Mouse (Mus musculus): Measurements from ENCODE around the gene Gmppa. TPM values are rescaled to one million over a fixed set of nuclear protein-coding genes. Genes with fewer than 3 reads are reported as not detected.

The Gmppa gene
- total RNA-seq (2021), result 10 to 100 TPM; 32.0 to 37.2 TPM
- long read RNA-seq, experiment 1, partial matches to known transcripts, result 5 of 12 reads
- long read RNA-seq, experiment 1, other reads (novel, unspliced or antisense), result 3 of 12 reads
- long read RNA-seq, experiment 2, partial matches to known transcripts, result 0 of 3 reads
- long read RNA-seq, experiment 2, other reads (novel, unspliced or antisense), result 2 of 3 reads

DNA sequence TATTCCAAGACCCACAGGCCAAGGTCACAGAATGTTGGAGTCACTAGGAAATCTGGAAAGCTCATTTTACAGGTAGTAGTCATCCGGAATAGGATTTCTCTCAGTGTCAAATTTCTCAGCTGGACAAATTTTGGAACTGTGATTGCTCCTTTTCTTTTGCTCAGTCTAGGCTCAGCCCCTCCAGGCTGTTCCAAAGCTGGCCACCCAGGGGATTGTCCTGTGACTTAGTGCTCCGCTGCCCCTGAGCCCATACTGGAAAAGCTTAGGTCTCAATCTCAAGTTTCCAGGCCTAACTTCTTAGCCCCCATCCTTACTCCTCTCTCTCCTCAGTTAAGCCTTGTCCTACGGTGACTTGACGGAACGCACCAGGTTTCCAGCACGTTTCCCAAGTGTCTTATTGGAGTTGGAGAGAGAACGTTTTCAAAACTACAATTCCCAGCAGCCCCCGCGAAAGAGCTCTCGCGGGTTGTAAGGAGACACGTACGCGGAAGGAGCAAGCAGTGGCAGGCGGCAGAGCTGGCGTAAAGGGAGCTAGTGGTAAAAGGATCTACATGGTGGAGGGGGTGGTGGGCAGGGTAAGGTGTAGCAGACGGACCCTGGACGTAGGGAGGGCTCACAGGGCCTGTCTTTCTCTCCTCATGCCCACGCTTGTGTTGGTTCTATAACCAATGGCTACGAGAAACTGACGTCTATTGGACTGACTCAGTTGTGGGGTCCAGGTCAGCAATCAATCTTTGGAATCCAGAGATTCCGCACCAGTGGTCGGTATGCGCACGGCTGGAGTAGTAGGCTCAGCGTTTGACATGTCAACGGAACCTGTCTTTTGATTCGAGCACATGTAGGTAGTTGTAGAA lies at the start of gene Gmppa:
Gene Gmppa (plus strand): TSS at position 456 of the 854 bp plus-strand sequence.
- DNase-seq, result peak; percentile 82

DNA sequence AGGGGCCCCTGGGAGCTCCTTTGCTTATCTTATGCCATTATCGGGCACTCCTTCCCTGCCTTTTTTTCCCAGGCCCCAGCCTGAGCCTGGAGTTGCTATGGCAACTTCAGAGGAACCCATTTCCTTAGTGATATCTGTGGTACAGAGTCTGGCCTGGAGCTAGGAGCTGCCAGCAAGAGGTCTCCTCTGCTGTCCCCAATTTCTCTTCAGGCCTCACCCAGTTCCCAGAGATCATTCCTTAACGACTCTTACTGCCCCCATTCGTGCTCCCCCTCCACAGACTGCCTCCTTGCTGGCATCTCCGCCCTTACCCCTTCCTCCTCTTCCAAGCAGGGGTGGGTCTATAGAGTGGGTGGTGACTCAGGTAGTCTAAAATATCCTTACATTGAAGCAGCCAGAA lies 49.6 kb upstream of the Gmppa start:
- no peak for DNase-seq

DNA sequence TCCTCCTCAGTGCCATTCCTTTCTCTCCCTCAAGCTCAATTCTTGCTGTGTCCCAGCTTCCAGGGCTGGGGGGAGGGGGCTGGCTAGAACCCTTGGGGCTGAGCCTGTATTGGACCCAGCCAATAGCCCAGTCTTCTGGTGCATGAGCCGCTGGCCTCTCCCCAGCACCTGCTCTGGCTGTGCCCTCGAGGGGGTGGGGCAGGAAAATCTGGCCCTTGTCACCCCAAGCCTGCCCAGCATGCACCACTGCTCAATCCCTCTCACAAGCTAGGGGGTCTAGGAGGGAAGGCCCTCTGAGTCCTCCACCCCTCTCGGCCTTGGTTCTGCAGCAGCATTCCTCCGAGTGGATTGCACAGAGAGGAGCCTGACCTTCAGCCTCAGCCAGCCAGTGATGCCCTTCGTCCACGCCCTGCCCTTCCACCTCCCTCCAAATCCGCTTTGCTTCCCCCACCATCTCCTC lies 48.2 kb upstream of the Gmppa start:
- peak; percentile 68 for DNase-seq

DNA sequence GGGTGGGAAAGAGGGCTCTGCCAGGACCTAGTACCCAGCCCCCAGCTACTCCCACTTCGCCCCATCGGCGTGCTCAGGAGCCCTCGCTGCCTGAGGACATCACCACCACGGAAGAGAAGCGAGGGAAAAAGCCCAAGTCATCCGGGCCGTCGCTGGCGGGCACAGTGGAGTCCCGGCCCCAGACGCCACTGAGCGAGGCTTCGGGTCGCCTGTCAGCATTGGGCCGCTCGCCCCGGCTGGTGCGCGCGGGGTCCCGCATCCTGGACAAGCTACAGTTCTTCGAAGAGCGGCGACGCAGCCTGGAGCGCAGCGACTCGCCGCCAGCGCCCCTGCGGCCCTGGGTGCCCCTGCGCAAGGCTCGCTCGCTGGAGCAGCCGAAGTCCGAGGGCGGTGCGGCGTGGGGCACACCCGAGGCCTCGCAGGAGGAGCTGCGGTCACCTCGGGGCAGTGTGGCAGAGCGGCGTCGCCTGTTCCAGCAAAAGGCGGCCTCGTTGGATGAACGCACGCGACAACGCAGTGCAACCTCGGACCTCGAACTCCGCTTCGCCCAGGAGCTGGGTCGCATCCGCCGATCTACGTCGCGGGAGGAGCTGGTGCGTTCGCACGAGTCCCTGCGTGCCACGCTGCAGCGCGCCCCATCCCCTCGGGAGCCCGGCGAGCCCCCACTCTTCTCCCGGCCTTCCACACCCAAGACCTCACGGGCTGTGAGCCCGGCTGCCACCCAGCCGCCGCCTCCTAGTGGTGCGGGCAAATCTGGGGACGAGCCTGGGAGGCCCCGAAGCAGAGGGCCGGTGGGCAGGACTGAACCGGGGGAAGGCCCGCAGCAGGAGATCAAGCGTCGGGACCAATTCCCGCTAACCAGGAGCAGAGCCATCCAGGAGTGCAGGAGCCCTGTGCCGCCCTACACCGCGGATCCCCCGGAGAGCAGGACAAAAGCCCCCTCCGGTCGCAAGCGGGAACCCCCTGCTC lies 47.5 kb upstream of the Gmppa start:
- DNase-seq, result no peak

DNA sequence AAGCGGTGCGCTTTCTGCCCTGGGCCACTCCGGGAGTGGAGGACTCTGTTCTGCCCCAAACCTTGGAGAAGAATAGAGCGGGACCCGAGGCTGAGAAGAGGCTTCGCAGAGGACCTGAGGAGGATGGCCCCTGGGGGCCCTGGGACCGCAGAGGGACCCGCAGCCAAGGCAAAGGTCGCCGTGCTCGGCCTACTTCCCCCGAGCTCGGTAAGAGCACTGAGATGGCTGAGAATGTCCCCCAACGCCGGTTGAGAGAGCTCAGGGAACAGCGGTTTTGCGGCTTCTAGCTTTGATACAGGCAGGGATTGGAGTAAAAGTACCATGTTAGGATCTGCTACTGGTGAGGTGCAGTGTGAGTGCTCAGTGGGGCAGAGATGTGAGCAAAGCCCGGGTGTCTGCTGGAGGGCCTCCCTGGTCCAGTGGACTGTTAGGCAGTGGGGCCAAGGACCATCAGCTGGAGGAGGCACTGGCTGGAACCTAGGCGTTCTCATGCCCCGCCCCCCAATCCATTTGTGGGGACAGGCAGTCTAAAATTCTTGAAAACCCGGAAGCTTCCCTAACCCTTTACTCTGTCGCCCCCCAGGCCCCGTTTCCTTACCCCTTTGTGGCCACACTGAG lies 46.7 kb upstream of the Gmppa start:
- DNase-seq, result no peak

DNA sequence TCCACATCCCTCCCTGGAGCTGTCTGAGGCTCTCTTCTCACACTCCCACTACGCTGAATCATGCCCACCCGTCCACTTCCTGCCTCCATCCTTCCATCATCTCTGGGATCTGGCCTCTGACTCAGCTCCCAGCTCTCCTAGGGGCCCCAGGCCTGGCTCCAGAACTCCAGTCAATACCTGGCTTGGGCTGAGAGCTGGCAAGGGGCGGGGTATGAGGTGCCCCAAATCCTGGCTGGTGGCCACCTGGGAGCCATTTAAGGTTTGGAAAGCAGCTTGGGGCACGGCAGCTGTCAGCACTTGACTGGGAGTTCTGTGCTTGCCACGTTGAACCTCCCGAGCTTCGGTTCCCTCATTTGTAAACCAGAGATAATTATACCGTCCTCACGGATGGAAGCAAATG lies 42.6 kb upstream of the Gmppa start:
- peak; percentile 85 for DNase-seq

DNA sequence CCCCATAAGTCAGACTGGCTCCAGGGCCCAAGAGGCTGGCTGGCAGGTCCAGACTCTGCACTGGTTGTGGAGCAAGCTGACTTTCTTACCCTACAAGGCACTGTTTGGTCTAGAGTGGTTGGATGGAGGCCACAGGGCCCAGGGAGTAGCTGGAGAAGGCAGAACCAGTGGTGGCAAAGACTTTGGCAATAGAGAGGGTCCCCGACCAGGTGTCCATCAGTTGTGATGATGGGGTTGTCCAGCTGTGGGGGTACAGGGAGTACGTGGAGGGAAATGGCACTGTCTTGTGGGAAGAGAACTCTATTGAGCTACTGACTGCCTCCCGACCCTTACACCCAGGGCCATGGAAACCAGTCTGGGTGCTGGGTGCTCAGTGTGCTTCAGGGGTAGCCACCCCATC lies 41.9 kb upstream of the Gmppa start:
- DNase-seq, result no peak

DNA sequence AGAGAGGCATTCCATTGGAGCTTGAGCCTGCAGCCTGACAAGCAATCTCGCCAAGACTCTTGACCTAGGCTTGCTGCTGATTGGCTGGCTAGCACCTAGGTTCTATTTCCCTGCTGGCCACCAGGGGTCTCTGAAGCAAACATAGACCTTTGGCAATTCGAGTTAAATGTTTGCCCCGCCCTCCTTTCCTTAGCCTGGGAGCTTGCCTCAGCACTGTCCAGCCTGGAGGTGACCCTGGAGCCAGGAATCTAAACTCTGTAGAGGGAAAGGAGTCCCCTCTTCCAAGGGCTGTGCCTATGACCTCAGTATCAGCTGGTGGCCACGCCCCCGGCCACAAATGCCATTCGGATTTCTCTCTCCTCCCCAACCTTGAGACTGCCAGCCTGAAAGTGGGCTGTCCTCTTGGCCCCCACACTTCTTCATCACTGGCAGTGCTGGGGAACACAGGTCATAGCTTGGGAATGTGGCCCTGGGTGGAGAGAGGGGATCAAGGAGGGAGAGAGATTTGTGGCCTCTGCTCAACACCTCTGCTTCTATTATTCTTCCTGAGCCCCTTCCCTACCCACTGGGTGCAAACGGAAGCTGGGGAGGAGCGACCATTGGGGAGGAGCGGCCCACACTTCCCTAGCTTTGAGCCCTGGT lies 36.8 kb upstream of the Gmppa start:
- DNase-seq, result peak; percentile 89

DNA sequence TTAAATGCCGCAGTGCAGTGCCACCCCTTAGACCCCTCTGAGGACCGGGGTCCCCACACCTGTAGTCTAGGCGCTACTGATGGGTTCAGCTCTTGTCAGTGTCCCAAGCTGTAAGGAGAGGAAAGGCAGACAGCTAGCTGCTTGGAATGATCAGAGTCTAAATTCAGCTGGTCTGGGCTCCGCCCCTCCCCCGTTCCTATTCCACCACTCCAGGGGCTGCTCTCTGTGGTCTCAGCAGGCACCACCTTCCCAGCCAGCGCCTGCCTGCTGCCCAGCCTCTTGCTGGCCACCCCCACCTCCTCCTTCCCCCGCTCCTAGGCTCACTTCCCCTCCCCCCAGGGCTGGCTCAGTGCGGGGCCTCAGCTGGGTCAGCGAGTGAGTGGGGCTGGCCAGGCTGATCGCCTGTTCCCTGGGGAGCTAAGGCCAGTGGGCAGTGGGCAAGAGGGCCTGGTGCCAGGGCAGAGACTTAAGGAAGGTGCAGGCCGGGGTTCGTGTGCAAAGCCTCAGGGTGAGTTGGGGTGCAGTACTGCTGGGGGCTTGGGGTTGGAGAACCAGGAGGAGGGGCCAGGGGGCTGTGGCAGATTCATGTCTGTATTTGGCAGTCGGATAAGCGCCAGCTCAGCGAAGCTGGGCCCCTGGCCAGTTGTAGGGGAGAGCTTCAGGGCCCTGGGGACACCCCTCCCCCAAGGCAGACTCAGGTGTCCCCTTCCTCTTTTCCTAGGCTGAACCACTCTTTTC lies 35.8 kb upstream of the Gmppa start:
- peak; percentile 90 for DNase-seq

DNA sequence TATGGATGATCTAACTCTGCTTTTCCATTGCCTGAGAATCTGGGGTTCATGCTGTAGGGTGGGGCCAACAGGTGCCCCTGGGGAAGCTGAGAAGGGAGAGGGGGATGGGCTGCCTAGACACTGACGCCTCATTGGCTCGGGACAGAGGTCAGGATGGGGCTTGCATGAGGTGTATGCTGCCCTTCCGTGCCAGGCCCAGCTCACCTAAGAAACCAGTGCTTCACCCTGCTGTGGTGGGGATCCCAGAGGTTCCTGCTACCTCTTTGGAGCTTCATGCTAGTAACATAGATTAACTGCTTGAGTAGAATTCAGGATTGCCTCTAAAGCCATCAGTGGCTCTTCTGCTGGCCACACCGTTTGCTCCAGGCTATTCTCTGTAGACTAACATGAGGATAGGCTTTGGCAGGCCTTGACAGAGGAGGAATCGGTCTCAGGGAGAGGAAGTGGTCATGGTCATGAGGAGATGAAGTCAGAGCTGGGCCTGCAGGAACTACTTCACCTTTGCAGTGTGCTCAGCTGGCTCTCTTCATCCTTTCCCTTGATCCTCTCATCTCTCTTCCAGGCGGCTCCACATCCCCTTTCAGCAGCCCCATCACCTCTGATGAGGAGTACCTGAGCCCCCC lies 35.1 kb upstream of the Gmppa start:
- peak; percentile 74 for DNase-seq

DNA sequence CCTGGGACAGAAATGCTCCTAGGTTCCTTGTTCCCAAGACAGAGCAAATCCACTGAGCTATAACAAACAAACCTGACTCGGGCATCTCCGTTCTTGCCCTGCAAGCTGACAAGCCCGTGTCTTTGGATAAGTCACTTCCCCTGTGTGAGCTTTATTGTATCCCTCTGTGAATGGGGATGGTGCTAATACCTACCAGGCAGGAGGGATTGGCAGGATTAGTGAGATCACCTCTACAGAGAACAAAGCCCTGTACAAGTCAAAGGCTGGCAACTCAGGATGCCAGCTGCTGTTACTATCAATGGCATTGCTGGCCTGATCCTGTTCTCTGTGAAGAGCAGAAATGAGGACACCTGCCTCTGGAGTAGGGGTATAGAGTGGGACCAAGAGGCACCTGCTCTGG lies 30.2 kb upstream of the Gmppa start:
- DNase-seq, result no peak

DNA sequence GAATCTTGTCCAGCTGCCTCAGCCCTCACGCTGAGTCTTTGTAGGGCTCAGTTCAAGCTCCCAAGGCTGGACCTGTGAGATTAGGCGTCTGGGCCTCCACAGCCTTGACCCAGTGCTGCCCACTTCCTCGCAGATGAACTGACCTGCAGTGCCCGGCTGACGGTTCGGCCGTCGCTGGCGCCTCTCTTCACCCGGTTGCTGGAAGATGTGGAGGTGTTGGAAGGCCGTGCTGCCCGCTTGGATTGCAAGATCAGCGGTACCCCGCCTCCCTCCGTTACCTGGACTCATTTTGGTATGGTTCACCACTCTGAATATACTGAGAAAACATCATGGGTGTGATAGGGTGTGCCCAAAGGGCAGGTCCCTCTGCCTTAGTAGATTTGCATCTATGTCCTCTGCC lies 29.6 kb upstream of the Gmppa start:
- no peak for DNase-seq

DNA sequence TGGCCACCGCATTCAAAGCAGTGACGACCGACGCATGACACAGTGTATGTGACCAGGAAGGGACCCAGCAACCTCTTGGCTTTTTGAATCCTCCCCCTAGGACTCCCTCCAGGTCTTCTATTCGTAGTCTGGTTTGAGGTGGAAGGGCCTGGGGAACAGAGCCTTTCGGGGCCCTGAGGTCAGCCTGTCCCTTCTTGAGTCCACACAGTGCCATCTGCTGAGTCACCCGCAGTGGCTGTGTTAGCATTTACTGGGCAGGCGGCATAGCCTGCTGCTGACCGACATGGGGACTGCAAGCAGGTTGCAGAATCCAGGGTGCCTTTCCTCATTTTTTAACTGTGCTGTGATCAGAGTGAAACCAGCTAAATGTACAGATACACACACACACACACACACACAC lies 28.7 kb upstream of the Gmppa start:
- peak; percentile 63 for DNase-seq

DNA sequence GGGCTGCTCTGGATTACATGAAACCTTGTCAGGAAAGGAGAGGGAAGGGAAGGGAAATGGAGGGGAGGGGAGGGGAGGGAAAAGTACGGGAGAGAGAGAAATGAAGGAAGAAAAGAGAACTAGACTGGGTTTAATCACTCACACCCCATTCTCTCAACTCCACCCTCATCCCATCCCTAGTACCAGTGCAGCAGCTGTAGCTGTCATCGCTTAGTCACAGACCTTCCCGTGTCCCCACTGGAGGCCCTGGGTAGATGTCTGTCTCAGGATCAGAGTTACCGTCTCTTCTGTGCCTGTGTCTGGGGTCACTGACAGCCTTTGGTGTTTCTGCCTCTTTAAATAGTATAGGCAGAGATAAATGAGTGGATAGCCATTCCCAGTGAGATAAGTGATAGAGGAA lies 27.5 kb upstream of the Gmppa start:
- DNase-seq, result no peak

DNA sequence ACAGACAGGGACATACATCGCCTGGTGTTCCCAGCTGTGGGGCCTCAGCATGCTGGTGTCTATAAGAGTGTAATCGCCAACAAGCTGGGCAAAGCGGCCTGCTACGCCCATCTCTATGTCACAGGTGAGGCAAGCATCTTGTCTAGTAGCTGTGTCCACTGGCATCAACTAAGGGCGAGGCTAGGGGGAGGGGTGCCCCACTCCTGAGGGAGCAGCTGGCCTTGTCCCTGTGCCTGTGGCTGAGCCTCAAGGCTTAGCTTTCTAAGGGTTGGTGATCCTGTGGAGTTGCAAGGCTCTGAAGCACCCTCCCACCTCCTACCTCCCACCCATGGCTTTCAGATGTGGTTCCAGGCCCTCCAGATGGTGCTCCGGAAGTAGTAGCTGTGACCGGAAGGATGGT lies 25.8 kb upstream of the Gmppa start:
- DNase-seq, result no peak

DNA sequence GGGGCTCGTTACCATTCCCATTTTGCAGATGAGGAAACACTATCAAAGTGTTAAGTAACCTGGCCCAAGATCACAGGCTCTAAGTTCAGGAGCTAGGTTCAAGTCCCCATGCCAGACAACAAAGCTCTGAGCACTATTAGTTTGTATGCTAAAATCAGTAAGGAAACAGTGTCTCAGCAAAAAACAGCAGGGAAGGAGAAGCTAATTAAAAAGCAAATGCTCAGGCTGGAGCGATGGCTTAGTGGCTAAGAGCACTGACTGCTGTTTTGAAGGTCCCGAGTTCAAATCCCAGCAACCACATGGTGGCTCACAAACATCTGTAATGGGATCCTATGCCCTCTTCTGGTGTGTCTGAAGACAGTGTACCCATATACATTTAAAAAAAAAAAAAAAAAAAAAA lies 23.5 kb upstream of the Gmppa start:
- no peak for DNase-seq

DNA sequence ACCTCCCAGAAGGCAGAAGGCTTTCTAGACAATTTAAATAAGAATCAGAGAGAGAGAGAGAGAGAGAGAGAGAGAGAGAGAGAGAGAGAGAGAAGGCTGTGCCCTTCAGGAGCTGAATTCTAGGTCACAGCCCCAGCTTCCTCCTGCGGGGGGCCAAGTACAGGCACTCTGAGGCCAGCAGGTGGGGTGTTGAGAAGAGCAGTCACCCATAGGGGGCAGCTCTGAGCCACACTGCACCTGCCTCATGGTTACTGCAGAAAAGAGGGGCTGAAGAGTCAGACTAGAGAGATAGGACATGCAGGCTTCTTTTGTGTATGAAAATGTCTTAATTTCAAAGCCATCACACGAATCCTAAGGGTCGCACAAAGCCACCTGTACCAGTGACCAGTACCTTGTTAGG lies 22.0 kb upstream of the Gmppa start:
- no peak for DNase-seq

DNA sequence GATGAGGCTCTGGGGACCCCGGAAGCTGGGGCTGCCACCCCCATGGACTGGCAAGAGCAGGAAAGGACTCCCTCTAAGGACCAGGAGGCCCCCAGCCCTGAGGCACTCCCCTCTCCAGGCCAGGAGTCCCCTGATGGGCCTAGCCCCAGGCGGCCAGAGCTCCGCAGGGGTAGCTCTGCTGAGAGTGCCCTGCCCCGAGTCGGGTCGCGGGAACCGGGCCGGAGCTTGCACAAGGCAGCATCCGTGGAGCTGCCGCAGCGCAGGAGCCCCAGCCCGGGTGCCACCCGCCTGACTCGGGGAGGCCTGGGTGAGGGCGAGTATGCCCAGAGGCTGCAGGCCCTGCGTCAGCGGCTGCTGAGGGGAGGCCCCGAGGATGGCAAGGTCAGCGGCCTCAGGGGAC lies 13.9 kb upstream of the Gmppa start:
- DNase-seq, result no peak

DNA sequence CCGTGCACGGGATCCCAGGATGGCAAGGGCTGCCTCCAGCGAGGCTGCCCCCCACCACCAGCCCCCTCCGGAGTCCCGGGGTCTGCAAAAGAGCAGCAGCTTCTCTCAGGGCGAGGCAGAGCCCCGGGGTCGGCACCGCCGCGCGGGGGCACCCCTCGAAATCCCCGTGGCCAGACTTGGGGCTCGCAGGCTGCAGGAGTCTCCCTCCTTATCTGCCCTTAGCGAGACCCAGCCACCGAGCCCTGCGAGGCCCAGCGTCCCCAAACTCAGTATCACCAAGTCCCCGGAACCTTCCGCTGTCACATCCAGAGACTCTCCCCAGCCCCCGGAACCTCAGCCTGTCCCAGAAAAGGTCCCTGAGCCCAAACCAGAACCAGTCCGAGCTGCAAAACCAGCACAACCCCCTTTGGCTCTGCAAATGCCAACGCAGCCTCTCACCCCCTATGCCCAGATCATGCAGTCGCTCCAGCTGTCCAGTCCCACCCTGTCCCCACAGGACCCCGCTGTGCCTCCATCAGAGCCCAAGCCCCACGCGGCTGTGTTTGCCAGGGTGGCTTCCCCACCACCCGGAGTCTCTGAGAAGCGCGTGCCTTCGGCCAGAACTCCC lies 13.4 kb upstream of the Gmppa start:
- DNase-seq, result no peak
